Mouse (Mus musculus): Measurements from ENCODE around the gene Hs6st1.

- TF ChIP-seq POLR2A (IDR thresholded peaks at IDR 0.05; ENCODE audit: insufficient read length, low read depth) (no peak), USF1 (IDR thresholded peaks at IDR 0.05; ENCODE audit: low read depth) (no peak)
Measured at GRCm38 (mm10) chr1:36114844-36115243, 46.6 kb downstream of the Hs6st1 start.

All from myocyte (in vitro differentiated cells).